Mouse (Mus musculus): ENCODE measurements around the gene Tpm3-rs7. TPM values are rescaled to one million over a fixed set of nuclear protein-coding genes. Genes with fewer than 3 reads are reported as not detected.

Gene Tpm3-rs7
- total RNA-seq (2015): 11.9 and 14.3 TPM in 2 replicates
- total RNA-seq (2017): 59.4 and 69.1 TPM in 2 replicates

GRCm38 (mm10) chr14:113314499-113314898, at the start of gene Tpm3-rs7:
Tpm3-rs7 (plus strand) TSS chr14:113314608.
- 0 out of 2 replicates have a peak, but pooled peaks have one; percentile 54 for ATAC-seq (ENCODE audit: poor library complexity, severe bottlenecking)

GRCm38 (mm10) chr14:113317023-113317422, 2.6 kb downstream of the Tpm3-rs7 start:
- ATAC-seq (ENCODE audit: poor library complexity, severe bottlenecking): no peak

GRCm38 (mm10) chr14:113363361-113363760, 49.0 kb downstream of the Tpm3-rs7 start:
- no peak for ATAC-seq (ENCODE audit: poor library complexity, severe bottlenecking)

All from megakaryocyte, adult 5-6 weeks (primary cell).